Mouse (Mus musculus) ES-Bruce4 (cell line): ENCODE measurements around the gene Ccndbp1.

Experiments used
- CTCF ChIP-seq: IDR thresholded peaks from one replicate; pipeline ENCODE4 v1.8.1; 2011; ENCODE audit warnings: low read depth, low read length
- EP300 ChIP-seq: IDR thresholded peaks from 2 replicates; pipeline ENCODE4 v1.6.1; 2011; ENCODE audit warnings: low read depth, low read length; ENCODE audit not compliant: insufficient read depth
- POLR2A ChIP-seq: IDR thresholded peaks from one replicate; pipeline ENCODE4 v1.8.1; 2011; ENCODE audit warnings: low read length; ENCODE audit not compliant: insufficient read depth

- no peak for TF ChIP-seq POLR2A
- TF ChIP-seq EP300 = no peak
- TF ChIP-seq CTCF = no peak
These were observed 37.5 kb downstream of the Ccndbp1 start for GRCm38 (mm10) chr2:121045653-121046052.
